Mouse (Mus musculus): Measurements from ENCODE around the gene Nin. TPM values are rescaled to one million over a fixed set of nuclear protein-coding genes. Genes with fewer than 3 reads are reported as not detected.

The Nin gene
- total RNA-seq, 1 experiment: 13.9 TPM

DNA sequence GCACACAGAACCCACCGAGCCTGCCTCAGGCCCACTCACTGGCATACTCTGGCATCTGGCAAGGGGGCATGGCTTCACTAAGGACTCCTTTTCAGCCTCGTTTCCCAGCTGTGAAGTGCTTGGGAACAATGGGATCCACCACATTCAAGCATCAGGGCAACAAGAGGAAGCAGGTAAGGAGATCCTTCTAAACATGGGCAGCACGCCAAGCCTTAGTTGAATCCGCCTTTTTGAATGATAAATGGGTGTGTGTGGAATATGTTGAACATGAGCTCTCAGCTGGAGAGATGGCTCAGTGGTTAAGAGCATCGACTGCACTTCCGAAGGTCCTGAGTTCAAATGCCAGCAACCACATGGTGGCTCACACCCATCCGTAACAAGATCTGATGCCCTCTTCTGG lies 66.2 kb downstream of the Nin start:
- Histone ChIP-seq H3K4me3 (ENCODE audit: insufficient read depth in 1 of 2, low read depth in 1 of 2, low read length in 2 of 2, poor library complexity in 1 of 2, severe bottlenecking in 1 of 2) (no peak overlapping the region), H3K9ac (ENCODE audit: insufficient read depth, low read depth, low read length, poor library complexity, severe bottlenecking) (no peak overlapping the region), H3K36me3 (ENCODE audit: control insufficient read depth, insufficient read depth, low read length, poor library complexity, severe bottlenecking) (peaks cover 2% of the 10 kb centered on the region; the same call in 1 of the 2 replicates), H3K9me3 (ENCODE audit: control insufficient read depth, insufficient read depth, low read depth, low read length) (no peaks in the 10 kb centered on the region), H3K4me1 (ENCODE audit: control insufficient read depth in 2 of 2, insufficient read depth in 2 of 2, low read length in 2 of 2, poor library complexity in 1 of 2) (peaks cover 0 to 3% of the 10 kb centered on the region in 2 experiments; a peak in 1 of 4 replicates), H3K27ac (ENCODE audit: insufficient read depth, low read depth, low read length, poor library complexity, severe bottlenecking) (no peak overlapping the region)
- in situ Hi-C loops (cut with MboI; ENCODE audit: low sequenced_read_pairs in 2 of 2, unreplicated experiment in 2 of 2): no loop called here
- DNase-seq (ENCODE audit: low read depth, low spot score): no peak
- TF ChIP-seq MAFK (IDR thresholded peaks at IDR 0.05; ENCODE audit: insufficient read depth, low read depth, low read length): no peak
- no peak for TF ChIP-seq HCFC1 (IDR thresholded peaks at IDR 0.05; ENCODE audit: borderline replicate concordance, insufficient read depth, low read length)
- no peak for TF ChIP-seq CHD2 (IDR thresholded peaks at IDR 0.05; ENCODE audit: low read depth, low read length)
- TF ChIP-seq ZC3H11A (IDR thresholded peaks at IDR 0.05; ENCODE audit: borderline replicate concordance, low read depth, low read length): no peak
- no peak for TF ChIP-seq ZNF384 (IDR thresholded peaks at IDR 0.05; ENCODE audit: low read depth, low read length)

DNA sequence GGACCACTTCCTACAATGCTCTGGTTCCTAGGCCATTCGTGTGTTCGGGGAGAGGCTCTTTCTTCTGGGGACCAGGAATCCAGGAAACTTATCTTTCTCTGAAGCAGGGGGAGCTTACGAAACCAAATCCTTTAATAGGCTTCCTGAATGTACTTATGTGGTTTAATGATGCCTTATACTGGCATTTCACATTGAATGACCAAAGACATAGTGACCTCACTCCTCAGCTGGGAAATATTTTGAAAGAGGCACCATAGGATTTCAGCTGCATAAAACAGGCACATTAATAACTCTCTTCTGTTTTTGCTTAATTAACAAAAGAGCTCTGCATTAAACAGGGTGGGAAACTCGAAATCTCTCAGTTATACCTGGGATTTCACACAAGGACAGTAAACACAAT lies 69.2 kb downstream of the Nin start:
- H3K36me3 ChIP-seq (ENCODE audit: control insufficient read depth, insufficient read depth, low read length, poor library complexity, severe bottlenecking): peaks cover 2% of the 10 kb centered on the region; the same call in 1 of the 2 replicates
- in situ Hi-C loops (cut with MboI; ENCODE audit: low sequenced_read_pairs in 2 of 2, unreplicated experiment in 2 of 2): no loop called here
- no peak for DNase-seq (ENCODE audit: low read depth, low spot score)
- H3K4me1 ChIP-seq (ENCODE audit: control insufficient read depth in 2 of 2, insufficient read depth in 2 of 2, low read length in 2 of 2, poor library complexity in 1 of 2): peaks cover 0 to 3% of the 10 kb centered on the region in 2 experiments; a peak in 2 of 4 replicates
- H3K4me3 ChIP-seq (ENCODE audit: insufficient read depth in 1 of 2, low read depth in 1 of 2, low read length in 2 of 2, poor library complexity in 1 of 2, severe bottlenecking in 1 of 2): no peak overlapping the region
- H3K9me3 ChIP-seq (ENCODE audit: control insufficient read depth, insufficient read depth, low read depth, low read length): no peaks in the 10 kb centered on the region
- H3K27ac ChIP-seq (ENCODE audit: insufficient read depth, low read depth, low read length, poor library complexity, severe bottlenecking): no peak overlapping the region
- TF ChIP-seq ZC3H11A (IDR thresholded peaks at IDR 0.05; ENCODE audit: borderline replicate concordance, low read depth, low read length) (no peak), HCFC1 (IDR thresholded peaks at IDR 0.05; ENCODE audit: borderline replicate concordance, insufficient read depth, low read length) (no peak), MAFK (IDR thresholded peaks at IDR 0.05; ENCODE audit: insufficient read depth, low read depth, low read length) (no peak), CHD2 (IDR thresholded peaks at IDR 0.05; ENCODE audit: low read depth, low read length) (no peak), ZNF384 (IDR thresholded peaks at IDR 0.05; ENCODE audit: low read depth, low read length) (no peak)
- no peak overlapping the region for H3K9ac ChIP-seq (ENCODE audit: insufficient read depth, low read depth, low read length, poor library complexity, severe bottlenecking)

DNA sequence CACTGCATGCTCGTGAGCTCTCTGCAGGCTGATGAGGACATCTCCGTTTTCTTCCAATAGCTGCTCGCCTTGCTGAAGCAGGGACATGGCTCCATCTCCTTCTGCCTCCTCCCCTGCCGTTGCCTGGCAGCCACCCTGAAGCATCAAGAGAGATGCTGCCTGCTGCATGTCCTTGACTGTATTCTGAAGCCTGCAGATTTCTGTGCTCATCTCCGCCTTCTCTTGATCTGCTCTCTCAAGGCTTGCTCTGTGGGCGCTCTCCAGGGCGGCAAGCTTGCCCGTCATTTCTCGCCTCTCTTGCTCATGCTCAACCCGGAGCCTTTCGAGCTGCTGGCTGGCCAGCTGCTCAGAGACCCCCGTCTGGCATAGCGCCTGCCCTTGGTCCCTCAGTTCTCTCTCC lies 70.1 kb downstream of the Nin start:
- Histone ChIP-seq H3K4me1 (ENCODE audit: control insufficient read depth in 2 of 2, insufficient read depth in 2 of 2, low read length in 2 of 2, poor library complexity in 1 of 2) (peaks cover 0 to 3% of the 10 kb centered on the region in 2 experiments; a peak in 2 of 4 replicates), H3K4me3 (ENCODE audit: insufficient read depth in 1 of 2, low read depth in 1 of 2, low read length in 2 of 2, poor library complexity in 1 of 2, severe bottlenecking in 1 of 2) (no peak overlapping the region), H3K9ac (ENCODE audit: insufficient read depth, low read depth, low read length, poor library complexity, severe bottlenecking) (no peak overlapping the region), H3K36me3 (ENCODE audit: control insufficient read depth, insufficient read depth, low read length, poor library complexity, severe bottlenecking) (peaks cover 2% of the 10 kb centered on the region; the same call in 1 of the 2 replicates), H3K27ac (ENCODE audit: insufficient read depth, low read depth, low read length, poor library complexity, severe bottlenecking) (no peak overlapping the region), H3K9me3 (ENCODE audit: control insufficient read depth, insufficient read depth, low read depth, low read length) (no peaks in the 10 kb centered on the region)
- DNase-seq (ENCODE audit: low read depth, low spot score): no peak
- TF ChIP-seq MAFK (IDR thresholded peaks at IDR 0.05; ENCODE audit: insufficient read depth, low read depth, low read length) (no peak), ZNF384 (IDR thresholded peaks at IDR 0.05; ENCODE audit: low read depth, low read length) (no peak), CHD2 (IDR thresholded peaks at IDR 0.05; ENCODE audit: low read depth, low read length) (no peak), HCFC1 (IDR thresholded peaks at IDR 0.05; ENCODE audit: borderline replicate concordance, insufficient read depth, low read length) (no peak), ZC3H11A (IDR thresholded peaks at IDR 0.05; ENCODE audit: borderline replicate concordance, low read depth, low read length) (no peak)
- in situ Hi-C loops (cut with MboI; ENCODE audit: low sequenced_read_pairs in 2 of 2, unreplicated experiment in 2 of 2): no loop called here

- Histone ChIP-seq H3K4me3 (ENCODE audit: insufficient read depth in 1 of 2, low read depth in 1 of 2, low read length in 2 of 2, poor library complexity in 1 of 2, severe bottlenecking in 1 of 2) (no peak overlapping the region), H3K9ac (ENCODE audit: insufficient read depth, low read depth, low read length, poor library complexity, severe bottlenecking) (no peak overlapping the region), H3K4me1 (ENCODE audit: control insufficient read depth in 2 of 2, insufficient read depth in 2 of 2, low read length in 2 of 2, poor library complexity in 1 of 2) (peaks cover 0 to 3% of the 10 kb centered on the region in 2 experiments; a peak in 2 of 4 replicates), H3K36me3 (ENCODE audit: control insufficient read depth, insufficient read depth, low read length, poor library complexity, severe bottlenecking) (0 out of 2 replicates have a peak, but pooled peaks cover 2% of the 10 kb centered on the region), H3K9me3 (ENCODE audit: control insufficient read depth, insufficient read depth, low read depth, low read length) (no peaks in the 10 kb centered on the region), H3K27ac (ENCODE audit: insufficient read depth, low read depth, low read length, poor library complexity, severe bottlenecking) (no peak overlapping the region)
- no peak for TF ChIP-seq ZC3H11A (IDR thresholded peaks at IDR 0.05; ENCODE audit: borderline replicate concordance, low read depth, low read length)
- TF ChIP-seq ZNF384 (IDR thresholded peaks at IDR 0.05; ENCODE audit: low read depth, low read length): no peak
- no peak for TF ChIP-seq HCFC1 (IDR thresholded peaks at IDR 0.05; ENCODE audit: borderline replicate concordance, insufficient read depth, low read length)
- no peak for TF ChIP-seq MAFK (IDR thresholded peaks at IDR 0.05; ENCODE audit: insufficient read depth, low read depth, low read length)
- no peak for TF ChIP-seq CHD2 (IDR thresholded peaks at IDR 0.05; ENCODE audit: low read depth, low read length)
- no peak for DNase-seq (ENCODE audit: low read depth, low spot score)
- in situ Hi-C loops (cut with MboI; ENCODE audit: low sequenced_read_pairs in 2 of 2, unreplicated experiment in 2 of 2): no loop called here
Observed at GRCm38 (mm10) chr12:70040981-70041380, 72.5 kb downstream of the Nin start.
